Comparison of ENCODE assay signal across 8 mouse cellular contexts in genomic region chr12:87442177-87443114, GRCm38 (mm10). TPM values are rescaled to one million over a fixed set of nuclear protein-coding genes. Genes with fewer than 3 reads are reported as not detected.
A peak's percentile ranks its signal among the peaks of the same experiment; 100 is the strongest.
DNase-seq lines count a peak whose midpoint lies in the region; ATAC-seq and TF ChIP-seq lines count a peak whose summit lies in the region.

No protein-coding gene starts in this region.

- peaks cover 20% of the 10 kb centered on the region for H3K4me1 ChIP-seq in lung, embryonic 15.5 days
- H3K4me1 ChIP-seq in bone marrow macrophage, adult 2 months (ENCODE audit: control insufficient read depth, insufficient read depth, low read length), result peaks cover 22% of the 10 kb centered on the region
- H3K4me1 ChIP-seq in hindbrain, embryonic 12.5 days, result peaks cover 22% of the 10 kb centered on the region
- H3K4me1 ChIP-seq in midbrain, embryonic 11.5 days (ENCODE audit: control insufficient read depth, insufficient read depth, low read length), result peaks cover 11% of the 10 kb centered on the region

- H3K4me2 ChIP-seq in lung, embryonic 15.5 days, result peak overlapping the region; percentile 76
- H3K4me2 ChIP-seq in hindbrain, embryonic 12.5 days (replicated peaks), result peak overlapping the region; percentile 82
- peak overlapping the region; percentile 66 for H3K4me2 ChIP-seq in midbrain, embryonic 11.5 days

- TF ChIP-seq CTCF in bone marrow macrophage, adult 2 months (IDR thresholded peaks at IDR 0.05; ENCODE audit: low read depth, low read length), result no peak

- WGBS in lung, embryonic 15.5 days, result 12% methylated on average over 12 of the region's 12 CpGs
- 38% methylated on average over 12 of the region's 12 CpGs for WGBS in hindbrain, embryonic 12.5 days
- WGBS in midbrain, embryonic 11.5 days, result 37% methylated on average over 12 of the region's 12 CpGs

- H3K9me3 ChIP-seq in lung, embryonic 15.5 days, result no peaks in the 10 kb centered on the region
- H3K9me3 ChIP-seq in hindbrain, embryonic 12.5 days (replicated peaks), result no peaks in the 10 kb centered on the region
- H3K9me3 ChIP-seq in midbrain, embryonic 11.5 days (ENCODE audit: control insufficient read depth, low read length), result no peaks in the 10 kb centered on the region

- H3K36me3 ChIP-seq in lung, embryonic 15.5 days, result peaks cover 46% of the 10 kb centered on the region
- H3K36me3 ChIP-seq in hindbrain, embryonic 12.5 days, result peaks cover 42% of the 10 kb centered on the region
- peaks cover 16% of the 10 kb centered on the region for H3K36me3 ChIP-seq in midbrain, embryonic 11.5 days (ENCODE audit: control insufficient read depth, insufficient read depth, low read length)

- H3K27ac ChIP-seq in lung, embryonic 15.5 days, result peak overlapping the region; percentile 43
- H3K27ac ChIP-seq in bone marrow macrophage, adult 2 months (ENCODE audit: insufficient read depth, low read depth, low read length), result peak overlapping the region; percentile 87
- no peak overlapping the region for H3K27ac ChIP-seq in hindbrain, embryonic 12.5 days
- H3K27ac ChIP-seq in midbrain, embryonic 11.5 days (ENCODE audit: low read depth, low read length), result no peak overlapping the region

- no peak for DNase-seq in lung, postnatal 36 days
- DNase-seq in midbrain, embryonic 11.5 days (ENCODE audit: low spot score, missing footprints), result peak; percentile 88
- no peak for DNase-seq in right cerebral cortex, postnatal 14 days
- no peak for DNase-seq in adrenal gland, postnatal 10 days
- DNase-seq in kidney, adult 8-10 months, result no peak

- no peak for ATAC-seq in lung, embryonic 15.5 days (ENCODE audit: borderline replicate concordance, extremely low read depth, low FRiP score, low TSS enrichment)
- ATAC-seq in hindbrain, embryonic 12.5 days (ENCODE audit: low FRiP score), result no peak
- ATAC-seq in midbrain, embryonic 11.5 days (ENCODE audit: low FRiP score), result no peak

- no peak for TF ChIP-seq POLR2A in bone marrow macrophage, adult 2 months (IDR thresholded peaks at IDR 0.05; ENCODE audit: borderline replicate concordance, low read depth, low read length)

- peak overlapping the region; percentile 86 for H3K4me3 ChIP-seq in lung, embryonic 15.5 days
- peak overlapping the region; percentile 89 for H3K4me3 ChIP-seq in bone marrow macrophage, adult 2 months (ENCODE audit: insufficient read depth, low read length)
- peak overlapping the region; percentile 98 for H3K4me3 ChIP-seq in hindbrain, embryonic 12.5 days
- H3K4me3 ChIP-seq in midbrain, embryonic 11.5 days (ENCODE audit: low read depth, low read length), result peak overlapping the region; percentile 91

- peak overlapping the region; percentile 92 for H3K9ac ChIP-seq in lung, embryonic 15.5 days
- peak overlapping the region; percentile 95 for H3K9ac ChIP-seq in hindbrain, embryonic 12.5 days
- peak overlapping the region; percentile 96 for H3K9ac ChIP-seq in midbrain, embryonic 11.5 days (ENCODE audit: low read length)

- no peaks in the 10 kb centered on the region for H3K27me3 ChIP-seq in lung, embryonic 15.5 days
- no peaks in the 10 kb centered on the region for H3K27me3 ChIP-seq in hindbrain, embryonic 12.5 days
- H3K27me3 ChIP-seq in midbrain, embryonic 11.5 days (ENCODE audit: control insufficient read depth, insufficient read depth, low read length), result no peaks in the 10 kb centered on the region

RNA-seq across cellular contexts. Expression of gene Slirp, which starts 1.2 kb away (rescaled TPM):
- 285 and 321 TPM in 2 replicates for polyA plus RNA-seq in lung, embryonic 15.5 days (2015; fragmentation: Nextera tagmentation; extraction: Ambion mirVana)
- 150 and 162 TPM in 2 replicates for polyA plus RNA-seq in bone marrow macrophage, adult 2 months (2012; ENCODE audit: insufficient read depth, insufficient read length, missing spikeins)
- 241 and 269 TPM in 2 replicates for polyA plus RNA-seq in hindbrain, embryonic 12.5 days (2016; fragmentation: Nextera tagmentation; extraction: Ambion mirVana)
- polyA plus RNA-seq in midbrain, embryonic 11.5 days (2014; fragmentation: Nextera tagmentation; extraction: Ambion mirVana), result 283 and 306 TPM in 2 replicates
- total RNA-seq in adrenal gland, postnatal 10 days (2021), result 100 to 1,000 TPM; 186 to 195 TPM

RNA-seq across cellular contexts. Expression of gene Alkbh1, which starts 1.4 kb away (rescaled TPM):
- polyA plus RNA-seq in lung, embryonic 15.5 days (2015; fragmentation: Nextera tagmentation; extraction: Ambion mirVana), result 47.5 and 48.0 TPM in 2 replicates
- 11.2 and 14.3 TPM in 2 replicates for polyA plus RNA-seq in bone marrow macrophage, adult 2 months (2012; ENCODE audit: insufficient read depth, insufficient read length, missing spikeins)
- 48.1 and 53.9 TPM in 2 replicates for polyA plus RNA-seq in hindbrain, embryonic 12.5 days (2016; fragmentation: Nextera tagmentation; extraction: Ambion mirVana)
- polyA plus RNA-seq in midbrain, embryonic 11.5 days (2014; fragmentation: Nextera tagmentation; extraction: Ambion mirVana), result 37.6 TPM in 2 replicates
- 10 to 100 TPM; 23.9 to 24.3 TPM for total RNA-seq in adrenal gland, postnatal 10 days (2021)

RNA-seq across cellular contexts. Expression of gene Snw1, which starts 29.6 kb away (rescaled TPM):
- polyA plus RNA-seq in lung, embryonic 15.5 days (2015; fragmentation: Nextera tagmentation; extraction: Ambion mirVana), result 116 and 118 TPM in 2 replicates
- 83.4 and 83.5 TPM in 2 replicates for polyA plus RNA-seq in bone marrow macrophage, adult 2 months (2012; ENCODE audit: insufficient read depth, insufficient read length, missing spikeins)
- polyA plus RNA-seq in hindbrain, embryonic 12.5 days (2016; fragmentation: Nextera tagmentation; extraction: Ambion mirVana), result 132 and 134 TPM in 2 replicates
- polyA plus RNA-seq in midbrain, embryonic 11.5 days (2014; fragmentation: Nextera tagmentation; extraction: Ambion mirVana), result 173 and 176 TPM in 2 replicates
- total RNA-seq in adrenal gland, postnatal 10 days (2021), result 10 to 100 TPM; 58.2 to 61.2 TPM

RNA-seq across cellular contexts. Expression of gene Gm5788, which starts 52.1 kb away (rescaled TPM):
- polyA plus RNA-seq in lung, embryonic 15.5 days (2015; fragmentation: Nextera tagmentation; extraction: Ambion mirVana), result not detected in 2 replicates
- polyA plus RNA-seq in bone marrow macrophage, adult 2 months (2012; ENCODE audit: insufficient read depth, insufficient read length, missing spikeins), result not detected in 2 replicates
- polyA plus RNA-seq in hindbrain, embryonic 12.5 days (2016; fragmentation: Nextera tagmentation; extraction: Ambion mirVana), result not detected in 2 replicates
- polyA plus RNA-seq in midbrain, embryonic 11.5 days (2014; fragmentation: Nextera tagmentation; extraction: Ambion mirVana), result not detected in 2 replicates
- not detected for total RNA-seq in adrenal gland, postnatal 10 days (2021)

RNA-seq across cellular contexts. Expression of gene Sptlc2, which starts 54.3 kb away (rescaled TPM):
- polyA plus RNA-seq in lung, embryonic 15.5 days (2015; fragmentation: Nextera tagmentation; extraction: Ambion mirVana), result 95.8 and 105 TPM in 2 replicates
- polyA plus RNA-seq in bone marrow macrophage, adult 2 months (2012; ENCODE audit: insufficient read depth, insufficient read length, missing spikeins), result 134 and 139 TPM in 2 replicates
- polyA plus RNA-seq in hindbrain, embryonic 12.5 days (2016; fragmentation: Nextera tagmentation; extraction: Ambion mirVana), result 72.2 and 77.7 TPM in 2 replicates
- 56.1 and 61.8 TPM in 2 replicates for polyA plus RNA-seq in midbrain, embryonic 11.5 days (2014; fragmentation: Nextera tagmentation; extraction: Ambion mirVana)
- total RNA-seq in adrenal gland, postnatal 10 days (2021), result 100 to 1,000 TPM; 135 to 149 TPM

Comparison
In these comparisons a context has a peak if more than half of its experiments do, and no peak if none do; other contexts are left out.
1. H3K27ac ChIP-seq: peak in lung, embryonic 15.5 days (single experiment) and bone marrow macrophage, adult 2 months (single experiment); none in hindbrain, embryonic 12.5 days (single experiment) and midbrain, embryonic 11.5 days (single experiment).
2. Peak in every context shown above with its lines, with median percentiles within 50 percentile points of each other: H3K4me2 ChIP-seq, H3K4me3 ChIP-seq and H3K9ac ChIP-seq.